Mouse (Mus musculus): ENCODE results near the gene Cdh19.

Cdh19 gene

DNA sequence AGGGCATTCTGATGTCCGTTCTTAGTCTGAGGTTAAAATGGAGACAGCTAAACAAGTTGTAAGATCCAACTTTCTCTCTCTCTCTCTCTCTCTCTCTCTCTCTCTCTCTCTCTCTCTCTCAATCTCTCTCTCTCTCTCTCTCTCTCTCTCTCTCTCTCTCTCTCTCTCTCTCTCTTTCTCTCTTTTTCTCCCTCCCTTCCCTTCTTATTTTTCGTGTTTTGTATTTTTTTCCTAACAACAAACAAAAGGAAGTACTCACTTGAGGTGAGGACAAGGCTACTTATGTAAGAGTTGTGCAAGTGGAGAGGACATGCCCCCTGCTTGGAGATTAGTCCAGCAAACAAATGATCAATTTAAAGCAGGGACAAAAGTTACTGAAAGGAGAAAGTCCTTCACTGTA, at the start of gene Cdh19:
Gene Cdh19, minus strand, starts transcription at position 101 of the 400 bp plus-strand sequence.
- DNase-seq (ENCODE audit: low spot score): no peak

DNA sequence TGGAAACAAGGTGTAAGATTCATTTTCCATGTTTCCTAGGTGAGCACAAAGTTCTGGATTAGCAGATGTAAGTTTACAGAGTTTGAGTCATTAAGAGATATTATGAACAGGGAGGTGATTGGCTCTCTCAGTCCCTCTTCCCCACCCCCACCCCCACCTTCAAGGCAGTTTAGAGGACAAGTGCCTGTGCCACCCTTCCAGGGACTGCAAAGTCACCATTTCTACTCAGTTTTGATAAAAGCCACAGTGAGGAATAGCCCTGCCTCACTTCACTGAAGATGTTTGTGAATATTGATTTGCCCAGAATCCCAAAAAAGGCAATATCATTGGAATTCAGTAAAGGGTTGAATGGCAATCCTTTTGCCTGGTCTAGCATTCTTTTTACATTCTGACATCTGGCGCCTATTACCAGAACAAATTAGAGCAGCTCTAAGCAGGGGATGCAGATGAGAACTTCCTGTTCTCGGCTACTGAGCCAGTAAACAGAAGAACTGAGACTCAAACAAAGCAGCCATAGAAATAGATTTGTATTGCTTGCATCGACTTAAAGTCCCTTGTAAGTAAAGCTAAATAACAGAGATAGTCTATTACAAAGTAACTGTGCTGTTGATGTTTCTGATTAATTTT, 43.2 kb upstream of the Cdh19 start:
- no peak for DNase-seq (ENCODE audit: low spot score)

DNA sequence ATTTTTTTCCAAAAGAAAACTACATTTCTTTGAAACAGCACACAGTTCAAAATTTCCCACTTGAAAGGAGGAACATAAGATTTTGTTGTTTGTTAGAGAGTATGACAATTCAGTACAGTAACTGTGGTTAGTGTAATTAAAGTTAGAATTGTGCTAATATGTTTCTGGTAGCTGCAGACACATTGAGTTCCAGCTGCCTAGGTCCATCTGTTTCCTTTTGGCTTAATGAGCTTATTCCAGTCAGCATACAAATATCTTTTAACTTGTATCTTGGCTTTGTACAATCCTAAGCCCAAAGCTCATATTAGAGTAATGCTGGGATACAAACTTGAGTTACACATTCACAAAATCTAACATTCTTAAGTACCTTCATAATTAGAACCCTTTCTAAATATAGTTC, 40.3 kb upstream of the Cdh19 start:
- DNase-seq (ENCODE audit: low spot score): no peak

DNA sequence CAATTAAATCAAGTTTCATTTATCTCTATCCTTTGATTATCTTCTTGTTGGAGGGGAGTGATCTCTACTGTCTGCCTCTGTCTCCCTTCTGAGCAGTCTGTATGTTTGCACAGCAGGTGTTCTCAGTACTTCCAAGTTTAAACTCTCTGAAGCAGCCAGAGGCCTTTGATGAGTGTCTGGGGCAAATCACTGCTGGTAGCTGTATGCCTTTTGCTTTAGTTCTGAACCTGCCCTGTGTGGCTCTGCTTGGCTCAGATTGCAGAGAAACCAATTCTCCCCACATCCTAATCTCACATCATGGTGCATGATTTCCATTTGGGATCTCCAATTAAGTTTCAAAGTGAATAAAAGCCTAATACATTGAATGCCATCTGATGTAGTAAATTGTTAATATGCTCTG, 12.4 kb upstream of the Cdh19 start:
- DNase-seq (ENCODE audit: low spot score): no peak

DNA sequence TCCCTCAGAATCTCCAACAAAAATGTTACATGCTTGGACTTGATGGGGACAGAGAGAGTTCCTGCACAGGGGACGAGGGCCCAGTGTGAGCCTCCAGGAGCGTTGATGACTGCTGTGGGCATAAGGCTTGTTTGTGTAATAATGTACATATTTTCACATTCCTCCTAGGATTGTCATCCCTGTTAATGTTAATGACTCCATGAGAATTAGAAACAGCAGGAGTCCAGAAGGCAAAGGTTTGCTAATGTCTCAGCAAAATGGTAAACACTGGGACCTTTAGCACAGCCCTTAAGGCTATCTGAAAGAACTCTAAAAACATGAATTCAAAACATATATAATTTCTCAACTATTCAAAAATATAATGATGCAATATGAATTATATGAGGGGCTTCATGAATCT, 8.2 kb downstream of the Cdh19 start:
- no peak for DNase-seq (ENCODE audit: low spot score)

DNA sequence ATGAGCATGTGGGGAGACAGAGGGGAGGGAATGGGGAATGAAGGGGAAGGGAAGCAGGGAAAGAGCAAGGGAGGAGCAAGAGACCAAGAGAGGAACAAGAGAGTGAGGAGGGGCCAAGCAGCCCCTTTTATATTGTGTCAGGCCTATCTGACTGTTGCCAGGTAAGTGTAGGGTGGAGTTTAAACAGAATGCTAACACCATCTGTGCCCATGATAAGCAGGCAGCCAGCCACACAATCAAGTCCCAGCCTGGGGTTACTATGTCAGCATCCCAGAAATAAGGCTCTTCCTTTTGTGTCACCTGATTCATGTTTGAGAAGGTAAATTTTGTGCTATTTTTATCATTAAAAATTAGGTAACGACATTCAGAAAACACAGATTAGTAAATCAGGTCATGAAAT, 67.6 kb downstream of the Cdh19 start:
- no peak for DNase-seq (ENCODE audit: low spot score)

DNA sequence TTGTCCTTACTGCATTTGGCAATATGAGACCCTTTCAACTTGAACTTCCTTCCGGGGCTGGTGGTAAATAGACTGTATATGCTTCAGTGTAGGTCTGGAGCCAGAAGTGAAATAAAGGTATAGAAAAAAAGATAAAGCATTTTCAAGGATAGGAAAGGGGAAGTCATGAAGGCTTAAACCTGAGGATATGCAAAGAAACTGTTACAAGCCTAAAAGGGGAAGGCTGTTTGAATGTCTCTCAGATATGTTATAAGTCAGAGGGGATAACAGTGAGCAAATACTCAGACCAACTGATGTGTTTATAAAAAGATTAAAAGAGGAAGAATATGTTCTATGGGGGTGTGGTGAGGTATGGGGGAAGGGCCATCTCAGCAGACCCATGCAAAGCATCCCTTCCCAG, 68.2 kb downstream of the Cdh19 start:
- no peak for DNase-seq (ENCODE audit: low spot score)

DNA sequence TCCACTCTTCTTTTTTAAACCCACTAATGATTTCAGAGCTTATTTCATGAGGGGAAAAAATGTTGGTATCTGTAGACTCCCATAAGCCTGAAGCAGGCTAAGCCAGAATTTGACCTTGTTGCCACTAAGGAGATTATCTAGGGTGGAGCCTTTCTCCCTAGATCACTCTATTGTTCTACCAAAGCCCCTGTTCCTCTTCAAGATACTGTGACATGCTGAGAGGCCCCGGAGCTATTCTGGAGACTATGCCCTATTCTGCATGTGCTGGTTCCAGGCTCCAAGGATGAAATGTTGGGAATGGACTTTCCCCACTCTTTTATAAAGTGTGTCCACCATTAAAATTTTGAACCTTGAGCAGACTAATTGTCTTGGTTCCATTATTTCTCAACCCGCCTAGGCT, 73.1 kb downstream of the Cdh19 start:
- DNase-seq (ENCODE audit: low spot score): no peak
